Mouse (Mus musculus) myocyte (in vitro differentiated cells): Measurements from ENCODE around the gene B4galt2. TPM values are rescaled to one million over a fixed set of nuclear protein-coding genes. Genes with fewer than 3 reads are reported as not detected.

Experiments used
- H3K27me3 ChIP-seq: one replicate; pipeline ENCODE4 v1.6.1; 2011; ENCODE audit not compliant: control insufficient read depth, insufficient read depth, insufficient read length
- H3K36me3 ChIP-seq: one replicate; pipeline ENCODE4 v1.6.1; 2011; ENCODE audit not compliant: control insufficient read depth, insufficient read depth
- H3K4me2 ChIP-seq: one replicate; pipeline ENCODE4 v1.6.1; 2011; ENCODE audit warnings: low read depth, control low read depth
- H3K4me3 ChIP-seq: one replicate; pipeline ENCODE4 v1.5.1; 2011; ENCODE audit warnings: mild to moderate bottlenecking, control low read depth, moderate library complexity
- H3K79me2 ChIP-seq: one replicate; pipeline ENCODE4 v1.6.1; 2011; ENCODE audit not compliant: control insufficient read depth, insufficient read depth
- H3ac ChIP-seq: one replicate; pipeline ENCODE4 v1.6.1; 2011; ENCODE audit not compliant: control insufficient read depth, insufficient read length
- CEBPB ChIP-seq: IDR thresholded peaks from 2 replicates; pipeline ENCODE4 v1.6.1; 2011; ENCODE audit warnings: mild to moderate bottlenecking, moderate library complexity; ENCODE audit not compliant: poor library complexity, insufficient read depth, severe bottlenecking
- E2F4 ChIP-seq: IDR thresholded peaks from one replicate; pipeline ENCODE4 v1.6.1; 2011; ENCODE audit warnings: mild to moderate bottlenecking, control low read depth, moderate library complexity; ENCODE audit not compliant: insufficient read depth
- MAX ChIP-seq: IDR thresholded peaks from one replicate; pipeline ENCODE4 v1.6.1; 2011; ENCODE audit warnings: low read depth, mild to moderate bottlenecking, control low read depth
- MYOD1 ChIP-seq, 3 experiments: IDR thresholded peaks; one replicate each; pipeline ENCODE4 v1.6.1; 2011; ENCODE audit warnings: control low read depth in 2 of 3, low read depth in 2 of 3, mild to moderate bottlenecking in 2 of 3, moderate library complexity in 1 of 3; ENCODE audit not compliant: insufficient read length in 2 of 3, control insufficient read depth in 1 of 3
- MYOG ChIP-seq, 3 experiments: IDR thresholded peaks; one replicate each; pipeline ENCODE4 v1.6.1; 2011; ENCODE audit warnings: control low read depth in 2 of 3, low read depth in 2 of 3, mild to moderate bottlenecking in 2 of 3; ENCODE audit not compliant: insufficient read length in 2 of 3, control insufficient read depth in 1 of 3, insufficient read depth in 1 of 3
- POLR2A ChIP-seq: IDR thresholded peaks from one replicate; pipeline ENCODE4 v1.6.1; 2011; ENCODE audit warnings: low read depth, mild to moderate bottlenecking, control low read depth, moderate library complexity; ENCODE audit not compliant: insufficient read length
- POLR2AphosphoS2 ChIP-seq: IDR thresholded peaks from one replicate; pipeline ENCODE4 v1.6.1; 2011; ENCODE audit warnings: low read depth, control low read depth; ENCODE audit not compliant: insufficient read length
- REST ChIP-seq: IDR thresholded peaks from one replicate; pipeline ENCODE4 v1.6.1; 2011; ENCODE audit warnings: mild to moderate bottlenecking, control low read depth, moderate library complexity; ENCODE audit not compliant: insufficient read depth, insufficient read length
- SRF ChIP-seq: IDR thresholded peaks from one replicate; pipeline ENCODE4 v1.6.1; 2011; ENCODE audit warnings: low read depth; ENCODE audit not compliant: control insufficient read depth, insufficient read length
- TCF12 ChIP-seq: IDR thresholded peaks from one replicate; pipeline ENCODE4 v1.6.1; 2011; ENCODE audit warnings: mild to moderate bottlenecking, control low read depth; ENCODE audit not compliant: poor library complexity, insufficient read depth, severe bottlenecking
- TCF3 ChIP-seq: IDR thresholded peaks from one replicate; pipeline ENCODE4 v1.6.1; 2011; ENCODE audit warnings: low read depth, control low read depth; ENCODE audit not compliant: insufficient read length
- USF1 ChIP-seq: IDR thresholded peaks from one replicate; pipeline ENCODE4 v1.6.1; 2011; ENCODE audit warnings: low read depth, mild to moderate bottlenecking, control low read depth, moderate library complexity
- polyA plus RNA-seq: library from polyadenylated mRNA; unstranded; fragments of >200 nt; fragmentation: generic; extraction: Trizol; gene quantifications from one replicate; pipeline ENCODE4 v1.2.1, GENCODE M21; 2012; ENCODE audit warnings: missing spikeins

Gene B4galt2
- polyA plus RNA-seq, 1 experiment, result 41.6 TPM

GRCm38 (mm10) chr4:117917847-117918246, 34.6 kb upstream of the B4galt2 start:
- Histone ChIP-seq H3K27me3 (no peaks in the 10 kb centered on the region), H3K4me2 (no peak overlapping the region), H3K36me3 (no peaks in the 10 kb centered on the region), H3K4me3 (no peak overlapping the region), H3ac (no peak overlapping the region), H3K79me2 (peaks cover 18% of the 10 kb centered on the region)
- TF ChIP-seq POLR2A (no peak), TCF3 (no peak), TCF12 (no peak), REST (no peak), E2F4 (no peak), MYOG (IDR thresholded peaks at IDR 0.05; ENCODE audit: control insufficient read depth in 1 of 3, insufficient read depth in 1 of 3, insufficient read length in 2 of 3, low read depth in 2 of 3) (no peak), POLR2AphosphoS2 (no peak), CEBPB (no peak)

GRCm38 (mm10) chr4:117917402-117917801, 34.1 kb upstream of the B4galt2 start:
- Histone ChIP-seq H3ac (no peak overlapping the region), H3K4me3 (no peak overlapping the region), H3K79me2 (peaks cover 22% of the 10 kb centered on the region), H3K4me2 (no peak overlapping the region), H3K36me3 (no peaks in the 10 kb centered on the region), H3K27me3 (no peaks in the 10 kb centered on the region)
- TF ChIP-seq REST, result no peak
- TF ChIP-seq MAX, result no peak
- TF ChIP-seq E2F4, result no peak
- TF ChIP-seq TCF3, result no peak
- TF ChIP-seq MYOG (IDR thresholded peaks at IDR 0.05; ENCODE audit: control insufficient read depth in 1 of 3, insufficient read depth in 1 of 3, insufficient read length in 2 of 3, low read depth in 2 of 3), result no peak
- TF ChIP-seq CEBPB, result no peak
- no peak for TF ChIP-seq SRF
- no peak for TF ChIP-seq POLR2AphosphoS2
- no peak for TF ChIP-seq USF1
- TF ChIP-seq POLR2A, result no peak
- TF ChIP-seq MYOD1 (IDR thresholded peaks at IDR 0.05; ENCODE audit: control insufficient read depth in 1 of 3, insufficient read length in 2 of 3, low read depth in 2 of 3), result no peak
- TF ChIP-seq TCF12, result no peak

- Histone ChIP-seq H3K27me3 (no peaks in the 10 kb centered on the region), H3K36me3 (no peaks in the 10 kb centered on the region), H3K4me2 (no peak overlapping the region), H3K79me2 (peaks cover 32% of the 10 kb centered on the region), H3K4me3 (peak overlapping the region; percentile 95), H3ac (no peak overlapping the region)
- TF ChIP-seq USF1 (no peak), MYOG (IDR thresholded peaks at IDR 0.05; ENCODE audit: control insufficient read depth in 1 of 3, insufficient read depth in 1 of 3, insufficient read length in 2 of 3, low read depth in 2 of 3) (no peak), TCF3 (no peak), POLR2A (no peak), REST (no peak), MYOD1 (IDR thresholded peaks at IDR 0.05; ENCODE audit: control insufficient read depth in 1 of 3, insufficient read length in 2 of 3, low read depth in 2 of 3) (no peak), MAX (no peak)
Measured at GRCm38 (mm10) chr4:117916386-117916785, 33.1 kb upstream of the B4galt2 start.

- H3K79me2 ChIP-seq, result peaks cover 39% of the 10 kb centered on the region
- peak overlapping the region; percentile 95 for H3K4me3 ChIP-seq
- no peaks in the 10 kb centered on the region for H3K36me3 ChIP-seq
- no peaks in the 10 kb centered on the region for H3K27me3 ChIP-seq
- TF ChIP-seq REST, result no peak
- TF ChIP-seq USF1, result no peak
- no peak for TF ChIP-seq TCF3
- TF ChIP-seq POLR2A, result no peak
- no peak for TF ChIP-seq MYOG (IDR thresholded peaks at IDR 0.05; ENCODE audit: control insufficient read depth in 1 of 3, insufficient read depth in 1 of 3, insufficient read length in 2 of 3, low read depth in 2 of 3)
- TF ChIP-seq SRF, result no peak
- no peak for TF ChIP-seq POLR2AphosphoS2
- peak overlapping the region; percentile 11 for H3ac ChIP-seq
- peak overlapping the region; percentile 83 for H3K4me2 ChIP-seq
Measured at GRCm38 (mm10) chr4:117915489-117916105, 32.3 kb upstream of the B4galt2 start.

GRCm38 (mm10) chr4:117914591-117915442, 31.5 kb upstream of the B4galt2 start, which contains the start of gene Ipo13:
TSS of gene Ipo13 (minus strand) at chr4:117914999.
- Histone ChIP-seq H3ac (peak within 1 kb of the TSS; percentile 11), H3K4me3 (peak within 1 kb of the TSS; percentile 95), H3K4me2 (peak within 1 kb of the TSS; percentile 83), H3K27me3 (no peaks in the 10 kb centered on the region), H3K79me2 (peaks cover 47% of the 10 kb centered on the region), H3K36me3 (no peaks in the 10 kb centered on the region)
- TF ChIP-seq TCF3 (no peak), CEBPB (no peak), SRF (no peak), MYOD1 (IDR thresholded peaks at IDR 0.05; ENCODE audit: control insufficient read depth in 1 of 3, insufficient read length in 2 of 3, low read depth in 2 of 3) (no peak), USF1 (peak; percentile 79), MAX (peak; percentile 92), POLR2AphosphoS2 (peak; percentile 87), MYOG (IDR thresholded peaks at IDR 0.05; ENCODE audit: control insufficient read depth in 1 of 3, insufficient read depth in 1 of 3, insufficient read length in 2 of 3, low read depth in 2 of 3) (peak in 1 of 3 experiments; percentile 2), POLR2A (peak; percentile 94)
